Mouse (Mus musculus): ENCODE measurements around the gene Mt2. TPM values are rescaled to one million over a fixed set of nuclear protein-coding genes. Genes with fewer than 3 reads are reported as not detected.

Gene Mt2
- polyA plus RNA-seq, 1 experiment from 2014 or later, result 58.8 TPM

- no peak for ATAC-seq (replicated peaks; ENCODE audit: extremely low read depth, insufficient read depth, low FRiP score)
- no peak overlapping the region; the same call in 1 of the 2 replicates for H3K27ac ChIP-seq (ENCODE audit: low read length)
- WGBS, result 47% methylated on average over 13 of the region's 13 CpGs
- H3K27me3 ChIP-seq (ENCODE audit: control insufficient read depth, insufficient read depth, low read length), result peaks cover 2% of the 10 kb centered on the region; the same call in 1 of the 2 replicates
- no peaks in the 10 kb centered on the region for H3K9me3 ChIP-seq (replicated peaks; ENCODE audit: control insufficient read depth, low read length)
- H3K4me2 ChIP-seq (ENCODE audit: low read depth, low read length), result no peak overlapping the region
- no peak overlapping the region for H3K9ac ChIP-seq (ENCODE audit: low read length)
- peaks cover 7% of the 10 kb centered on the region; the same call in 1 of the 2 replicates for H3K4me1 ChIP-seq (ENCODE audit: control insufficient read depth, insufficient read depth, low read length)
- H3K4me3 ChIP-seq (ENCODE audit: low read length), result no peak overlapping the region
- H3K36me3 ChIP-seq (ENCODE audit: control insufficient read depth, insufficient read depth), result no peaks in the 10 kb centered on the region
Observed at GRCm38 (mm10) chr8:94189275-94190031, 17.0 kb downstream of the Mt2 start.

GRCm38 (mm10) chr8:94191101-94191691 is 18.7 kb downstream of the Mt2 start:
- peak overlapping the region; percentile 39 for H3K4me3 ChIP-seq (ENCODE audit: low read length)
- no peaks in the 10 kb centered on the region for H3K9me3 ChIP-seq (replicated peaks; ENCODE audit: control insufficient read depth, low read length)
- no peak overlapping the region for H3K27ac ChIP-seq (ENCODE audit: low read length)
- H3K27me3 ChIP-seq (ENCODE audit: control insufficient read depth, insufficient read depth, low read length), result no peaks in the 10 kb centered on the region; the same call in 1 of the 2 replicates
- ATAC-seq (replicated peaks; ENCODE audit: extremely low read depth, insufficient read depth, low FRiP score), result no peak; the same call in 1 of the 2 replicates
- H3K4me2 ChIP-seq (ENCODE audit: low read depth, low read length), result peak overlapping the region; percentile 65
- peaks cover 7% of the 10 kb centered on the region; the same call in 1 of the 2 replicates for H3K4me1 ChIP-seq (ENCODE audit: control insufficient read depth, insufficient read depth, low read length)
- 27% methylated on average over 21 of the region's 21 CpGs for WGBS
- 0 out of 2 replicates have a peak overlapping the region, but pooled peaks have one; percentile 38 for H3K9ac ChIP-seq (ENCODE audit: low read length)
- no peaks in the 10 kb centered on the region for H3K36me3 ChIP-seq (ENCODE audit: control insufficient read depth, insufficient read depth)

- no peak for ATAC-seq (replicated peaks; ENCODE audit: extremely low read depth, insufficient read depth, low FRiP score)
- no peak overlapping the region for H3K27ac ChIP-seq (ENCODE audit: low read length)
- no peak overlapping the region for H3K9ac ChIP-seq (ENCODE audit: low read length)
- H3K27me3 ChIP-seq (ENCODE audit: control insufficient read depth, insufficient read depth, low read length), result no peaks in the 10 kb centered on the region
- H3K4me1 ChIP-seq (ENCODE audit: control insufficient read depth, insufficient read depth, low read length), result peaks cover 4% of the 10 kb centered on the region; the same call in 1 of the 2 replicates
- 68% methylated on average over 1 of the region's 1 CpGs for WGBS
- no peaks in the 10 kb centered on the region for H3K36me3 ChIP-seq (ENCODE audit: control insufficient read depth, insufficient read depth)
- H3K4me3 ChIP-seq (ENCODE audit: low read length), result no peak overlapping the region
- H3K9me3 ChIP-seq (replicated peaks; ENCODE audit: control insufficient read depth, low read length), result no peaks in the 10 kb centered on the region
- no peak overlapping the region for H3K4me2 ChIP-seq (ENCODE audit: low read depth, low read length)
Observed at GRCm38 (mm10) chr8:94192926-94193325, 20.5 kb downstream of the Mt2 start.

- H3K27ac ChIP-seq (ENCODE audit: low read length), result no peak overlapping the region
- no peaks in the 10 kb centered on the region for H3K36me3 ChIP-seq (ENCODE audit: control insufficient read depth, insufficient read depth)
- no peak for ATAC-seq (replicated peaks; ENCODE audit: extremely low read depth, insufficient read depth, low FRiP score)
- no peak overlapping the region for H3K4me2 ChIP-seq (ENCODE audit: low read depth, low read length)
- no peaks in the 10 kb centered on the region for H3K9me3 ChIP-seq (replicated peaks; ENCODE audit: control insufficient read depth, low read length)
- H3K4me1 ChIP-seq (ENCODE audit: control insufficient read depth, insufficient read depth, low read length), result 0 out of 2 replicates have a peak, but pooled peaks cover under 1% of the 10 kb centered on the region
- WGBS, result 74% methylated on average over 7 of the region's 7 CpGs
- no peak overlapping the region for H3K9ac ChIP-seq (ENCODE audit: low read length)
- no peaks in the 10 kb centered on the region for H3K27me3 ChIP-seq (ENCODE audit: control insufficient read depth, insufficient read depth, low read length)
- H3K4me3 ChIP-seq (ENCODE audit: low read length), result no peak overlapping the region
Observed at GRCm38 (mm10) chr8:94194591-94195223, 22.2 kb downstream of the Mt2 start.

- Histone ChIP-seq H3K27me3 (ENCODE audit: control insufficient read depth, insufficient read depth, low read length) (no peaks in the 10 kb centered on the region), H3K4me3 (ENCODE audit: low read length) (no peak overlapping the region), H3K9me3 (replicated peaks; ENCODE audit: control insufficient read depth, low read length) (no peaks in the 10 kb centered on the region), H3K9ac (ENCODE audit: low read length) (no peak overlapping the region), H3K27ac (ENCODE audit: low read length) (no peak overlapping the region), H3K4me2 (ENCODE audit: low read depth, low read length) (0 out of 2 replicates have a peak overlapping the region, but pooled peaks have one; percentile 12), H3K36me3 (ENCODE audit: control insufficient read depth, insufficient read depth) (no peaks in the 10 kb centered on the region), H3K4me1 (ENCODE audit: control insufficient read depth, insufficient read depth, low read length) (no peaks in the 10 kb centered on the region)
- ATAC-seq (replicated peaks; ENCODE audit: extremely low read depth, insufficient read depth, low FRiP score), result no peak; the same call in 1 of the 2 replicates
- 45% methylated on average over 10 of the region's 10 CpGs for WGBS
Observed at GRCm38 (mm10) chr8:94199202-94199869, 26.9 kb downstream of the Mt2 start.

- H3K9me3 ChIP-seq (replicated peaks; ENCODE audit: control insufficient read depth, low read length), result no peaks in the 10 kb centered on the region
- H3K9ac ChIP-seq (ENCODE audit: low read length), result no peak overlapping the region
Observed at GRCm38 (mm10) chr8:94204043-94204442, 31.6 kb downstream of the Mt2 start.

GRCm38 (mm10) chr8:94205736-94206135 is 33.3 kb downstream of the Mt2 start:
- H3K4me2 ChIP-seq (ENCODE audit: low read depth, low read length), result no peak overlapping the region
- peak; percentile 70; the same call in 1 of the 2 replicates for ATAC-seq (replicated peaks; ENCODE audit: extremely low read depth, insufficient read depth, low FRiP score)
- no peaks in the 10 kb centered on the region for H3K36me3 ChIP-seq (ENCODE audit: control insufficient read depth, insufficient read depth)
- no peaks in the 10 kb centered on the region for H3K27me3 ChIP-seq (ENCODE audit: control insufficient read depth, insufficient read depth, low read length)
- H3K4me1 ChIP-seq (ENCODE audit: control insufficient read depth, insufficient read depth, low read length), result peaks cover 13% of the 10 kb centered on the region
- 17% methylated on average over 5 of the region's 5 CpGs for WGBS
- H3K9me3 ChIP-seq (replicated peaks; ENCODE audit: control insufficient read depth, low read length), result no peaks in the 10 kb centered on the region
- no peak overlapping the region for H3K4me3 ChIP-seq (ENCODE audit: low read length)
- H3K9ac ChIP-seq (ENCODE audit: low read length), result no peak overlapping the region
- H3K27ac ChIP-seq (ENCODE audit: low read length), result no peak overlapping the region

More at GRCm38 (mm10) chr8:94204043-94204442, 31.6 kb downstream of the Mt2 start:
- no peak overlapping the region for H3K4me2 ChIP-seq (ENCODE audit: low read depth, low read length)
- no peaks in the 10 kb centered on the region for H3K27me3 ChIP-seq (ENCODE audit: control insufficient read depth, insufficient read depth, low read length)
- peaks cover 7% of the 10 kb centered on the region for H3K4me1 ChIP-seq (ENCODE audit: control insufficient read depth, insufficient read depth, low read length)
- H3K27ac ChIP-seq (ENCODE audit: low read length), result no peak overlapping the region
- WGBS, result 65% methylated on average over 3 of the region's 3 CpGs
- no peak for ATAC-seq (replicated peaks; ENCODE audit: extremely low read depth, insufficient read depth, low FRiP score)
- no peaks in the 10 kb centered on the region for H3K36me3 ChIP-seq (ENCODE audit: control insufficient read depth, insufficient read depth)
- no peak overlapping the region for H3K4me3 ChIP-seq (ENCODE audit: low read length)

GRCm38 (mm10) chr8:94206256-94206655 is 33.8 kb downstream of the Mt2 start:
- WGBS, result 79% methylated on average over 8 of the region's 8 CpGs
- no peaks in the 10 kb centered on the region for H3K9me3 ChIP-seq (replicated peaks; ENCODE audit: control insufficient read depth, low read length)
- no peak for ATAC-seq (replicated peaks; ENCODE audit: extremely low read depth, insufficient read depth, low FRiP score)

More at GRCm38 (mm10) chr8:94206256-94206655, 33.8 kb downstream of the Mt2 start:
- Histone ChIP-seq H3K36me3 (ENCODE audit: control insufficient read depth, insufficient read depth) (no peaks in the 10 kb centered on the region), H3K9ac (ENCODE audit: low read length) (no peak overlapping the region), H3K4me3 (ENCODE audit: low read length) (no peak overlapping the region), H3K4me1 (ENCODE audit: control insufficient read depth, insufficient read depth, low read length) (peaks cover 13% of the 10 kb centered on the region), H3K27ac (ENCODE audit: low read length) (no peak overlapping the region), H3K4me2 (ENCODE audit: low read depth, low read length) (no peak overlapping the region), H3K27me3 (ENCODE audit: control insufficient read depth, insufficient read depth, low read length) (no peaks in the 10 kb centered on the region)

Measured in heart, embryonic 16.5 days (tissue).